ENCODE assay signal across 24 mouse cellular contexts in genomic region chr8:91089601-91090000, GRCm38 (mm10).
"Had no signal": no experiment of that assay in that cellular context is flagged by ENCODE, and none has a peak within 500 bp of the region (broad histone marks: within the 10 kb centered on the region; RNA-seq: fewer than 3 reads in every experiment).

No protein-coding gene starts in this region.

- H3K4me2 ChIP-seq: heart, embryonic 12.5 days; hindbrain, embryonic 12.5 days; hindbrain, embryonic 14.5 days; intestine, embryonic 15.5 days; limb, embryonic 12.5 days had no signal

- H3K9ac ChIP-seq: heart, embryonic 12.5 days; hindbrain, embryonic 12.5 days; hindbrain, embryonic 14.5 days; intestine, embryonic 15.5 days; limb, embryonic 12.5 days had no signal

- H3K9me3 ChIP-seq: heart, embryonic 10.5 days; heart, embryonic 12.5 days; hindbrain, embryonic 10.5 days; hindbrain, embryonic 12.5 days; intestine, embryonic 15.5 days; limb, embryonic 10.5 days; limb, embryonic 12.5 days had no signal

- H3K4me1 ChIP-seq: heart, embryonic 10.5 days; heart, embryonic 12.5 days; hindbrain, embryonic 10.5 days; hindbrain, embryonic 12.5 days; intestine, embryonic 15.5 days; limb, embryonic 10.5 days; limb, embryonic 12.5 days had no signal

- DNase-seq: gastrocnemius, adult 2 months; gastrocnemius, postnatal 10 days; gastrocnemius, postnatal 25 days; heart, adult 18-20 months; heart, postnatal 10 days; heart, postnatal 4 days; kidney, adult 18-20 months; kidney, adult 8-10 months; kidney, postnatal 10 days; kidney, postnatal 25 days; kidney, postnatal 4 days had no signal

- H3K27ac ChIP-seq: gastrocnemius, adult 2 months; heart, embryonic 10.5 days; hindbrain, embryonic 10.5 days; hindbrain, embryonic 12.5 days; hindbrain, embryonic 14.5 days; intestine, embryonic 15.5 days; layer of hippocampus, adult 2 months; left cerebral cortex, adult 2 months; limb, embryonic 10.5 days; limb, embryonic 12.5 days had no signal

- H3K4me3 ChIP-seq: gastrocnemius, adult 2 months; heart, embryonic 10.5 days; heart, embryonic 12.5 days; hindbrain, embryonic 10.5 days; hindbrain, embryonic 12.5 days; intestine, embryonic 15.5 days; layer of hippocampus, adult 2 months; left cerebral cortex, adult 2 months; limb, embryonic 10.5 days; limb, embryonic 12.5 days had no signal

- H3K36me3 ChIP-seq: intestine, embryonic 15.5 days had no signal

- ATAC-seq: hindbrain, embryonic 16.5 days; inflammation-experienced regulatory T-cells, adult 6 months; intestine, embryonic 15.5 days; intestine, postnatal 0 days had no signal

- H3K27me3 ChIP-seq: heart, embryonic 12.5 days; hindbrain, embryonic 12.5 days; intestine, embryonic 15.5 days; limb, embryonic 12.5 days had no signal
